Mouse (Mus musculus) frontal cortex, postnatal 25 days (tissue): ENCODE measurements around the gene Serpina1c.
"Not testable (repeated sequence)": the region's sequence is repeated elsewhere in the genome, so short reads cannot be mapped to it uniquely, and the experiment has no call there.

Source experiments
- DNase-seq, 2 experiments: peaks; one replicate each; pipeline ENCODE4 v3.0.0; 2022; ENCODE audit warnings: low spot score in 2 of 2

Gene Serpina1c

DNA sequence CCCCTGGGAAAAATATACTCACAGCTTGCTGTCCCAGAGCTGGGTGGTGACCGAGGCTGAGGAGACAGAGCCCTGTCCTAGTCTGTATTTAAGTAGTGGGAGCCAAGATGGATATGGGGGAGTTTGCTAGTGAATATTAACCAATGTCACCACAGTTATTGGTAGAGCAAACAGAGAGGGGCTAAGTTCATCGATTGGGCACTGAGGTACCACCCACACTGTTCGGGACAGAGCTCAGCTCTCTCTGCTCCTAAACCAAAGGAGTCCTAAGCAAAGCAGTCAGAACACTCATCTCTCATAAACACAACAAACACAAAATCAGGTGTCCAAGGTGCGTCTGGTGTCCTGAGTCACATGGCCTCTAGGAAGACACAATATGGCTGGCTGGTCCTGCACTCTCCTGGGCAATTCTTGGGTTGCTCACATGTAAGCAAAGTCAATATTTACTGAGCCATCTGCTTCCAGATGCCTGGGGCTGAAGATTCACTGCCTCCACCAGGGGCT is at the start of gene Serpina1c:
TSS of gene Serpina1c (minus strand) at position 51 of the 504 bp plus-strand sequence.
- DNase-seq: not testable (repeated sequence)

- not testable (repeated sequence) for DNase-seq
Measured at GRCm38 (mm10) chr12:103952972-103953371, 48.3 kb upstream of the Serpina1c start.

DNA sequence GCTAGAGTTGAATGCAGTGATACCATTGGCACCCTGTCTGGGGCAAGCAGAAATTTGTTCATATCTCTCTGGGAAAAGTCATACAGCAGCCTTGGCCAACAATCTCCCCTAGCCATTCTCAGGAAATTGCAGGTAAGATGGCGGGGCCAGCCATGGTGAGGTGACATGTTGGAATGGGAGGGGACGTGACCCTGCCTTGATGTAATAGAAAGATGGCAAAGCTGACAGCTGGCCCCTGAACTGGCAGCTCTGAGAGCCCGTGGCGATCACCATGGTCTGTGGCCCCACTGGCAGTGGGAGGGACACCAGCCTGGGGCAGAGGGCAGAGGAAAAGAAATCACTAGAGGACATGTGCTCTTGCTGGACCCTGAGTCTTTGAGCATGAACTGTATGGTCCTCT is 41.6 kb upstream of the Serpina1c start:
- DNase-seq: no peak

GRCm38 (mm10) chr12:103909181-103909580 is 4.5 kb upstream of the Serpina1c start:
- not testable (repeated sequence) for DNase-seq

DNA sequence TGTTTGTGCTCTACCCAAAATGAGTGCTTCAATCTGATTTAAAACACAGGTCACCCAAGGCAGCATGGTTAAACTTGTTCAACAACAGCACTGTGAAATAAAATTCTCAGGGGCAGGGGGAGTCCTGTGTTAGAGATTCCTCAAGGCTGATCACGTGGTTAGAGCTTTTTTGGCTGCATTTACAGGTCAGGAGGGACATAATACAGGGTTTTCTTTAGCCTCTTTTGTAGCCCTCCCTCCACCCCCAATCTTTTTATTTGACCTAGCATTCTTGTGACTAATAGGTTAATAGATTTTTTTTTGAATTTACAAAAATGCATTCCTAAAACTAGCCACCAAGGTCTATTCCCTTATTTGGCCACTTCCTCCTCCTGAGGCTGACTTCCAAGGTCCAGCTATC is 3.1 kb upstream of the Serpina1c start:
- DNase-seq: not testable (repeated sequence)

DNA sequence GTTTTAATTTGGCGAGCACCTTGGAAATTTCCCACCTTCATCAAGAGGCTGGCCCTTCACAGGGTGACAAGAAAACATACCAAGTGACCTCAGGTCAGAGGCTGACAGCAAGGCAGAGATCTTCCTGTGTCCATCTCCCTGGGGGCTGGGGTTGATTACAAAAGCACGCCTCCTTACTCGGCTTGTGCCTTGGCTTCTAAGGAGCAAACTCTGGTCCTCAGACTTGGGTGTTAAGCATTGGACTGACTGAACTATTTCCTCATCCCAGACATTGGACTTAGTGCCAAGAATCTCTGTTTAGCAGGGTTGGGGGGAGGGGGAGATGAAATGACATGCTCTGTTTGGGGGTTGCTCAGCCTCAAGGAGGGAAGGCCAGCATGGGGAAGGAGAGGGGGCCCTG is 2.8 kb downstream of the Serpina1c start:
- not testable (repeated sequence) for DNase-seq

GRCm38 (mm10) chr12:103866873-103867272 is 37.8 kb downstream of the Serpina1c start:
- not testable (repeated sequence) for DNase-seq

- not testable (repeated sequence) for DNase-seq
Measured at GRCm38 (mm10) chr12:103863101-103863974, 41.3 kb downstream of the Serpina1c start, which contains the start of gene Serpina1a. Gene Serpina1a, minus strand, starts transcription at chr12:103863562.

GRCm38 (mm10) chr12:103860976-103861375 is 43.7 kb downstream of the Serpina1c start:
- DNase-seq: no peak

GRCm38 (mm10) chr12:103860571-103860970 is 44.1 kb downstream of the Serpina1c start:
- DNase-seq: not testable (repeated sequence)

GRCm38 (mm10) chr12:103859584-103859983 is 45.1 kb downstream of the Serpina1c start:
- not testable (repeated sequence) for DNase-seq

- not testable (repeated sequence) for DNase-seq
Measured at GRCm38 (mm10) chr12:103853032-103853431, 51.7 kb downstream of the Serpina1c start.
